Mouse (Mus musculus): Measurements from ENCODE around the gene Lsmem1. TPM values are rescaled to one million over a fixed set of nuclear protein-coding genes. Genes with fewer than 3 reads are reported as not detected.

Lsmem1 gene
- polyA plus RNA-seq, 1 experiment from 2014 or later = not detected

DNA sequence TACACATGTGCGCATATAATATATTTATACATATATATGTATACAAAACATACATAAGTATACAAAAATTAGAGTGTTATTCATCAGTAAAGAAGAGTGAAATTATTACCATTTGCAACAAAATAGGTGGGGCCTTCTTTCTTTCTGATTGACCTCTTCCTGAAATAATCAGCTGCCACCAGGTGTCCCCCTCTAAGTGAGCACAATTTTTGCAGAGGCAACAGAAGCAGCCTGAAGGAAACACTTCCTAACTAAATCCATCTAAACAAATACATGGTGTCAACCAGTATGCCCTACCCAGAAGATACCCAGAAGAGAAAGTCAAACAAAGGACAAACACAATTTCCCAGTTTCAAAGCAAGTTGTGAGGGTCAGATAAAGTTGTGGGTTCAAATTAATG, 29.6 kb downstream of the Lsmem1 start:
- no peaks in the 10 kb centered on the region for H3K9me3 ChIP-seq (ENCODE audit: control insufficient read depth, low read length)
- H3K4me3 ChIP-seq (replicated peaks; ENCODE audit: low read depth, low read length) = no peak overlapping the region
- H3K27me3 ChIP-seq (ENCODE audit: control insufficient read depth, insufficient read depth, low read length) = no peaks in the 10 kb centered on the region
- H3K4me2 ChIP-seq (ENCODE audit: low read length) = no peak overlapping the region
- no peaks in the 10 kb centered on the region for H3K4me1 ChIP-seq (ENCODE audit: control insufficient read depth, insufficient read depth, low read length)
- WGBS = 98% methylated on average over 1 of the region's 1 CpGs
- no peak overlapping the region for H3K27ac ChIP-seq (replicated peaks; ENCODE audit: low read depth, low read length)
- no peaks in the 10 kb centered on the region for H3K36me3 ChIP-seq (ENCODE audit: control insufficient read depth, insufficient read depth, low read length)
- ATAC-seq (ENCODE audit: low FRiP score, low TSS enrichment) (no peak), DNase-seq (no peak)
- H3K9ac ChIP-seq (replicated peaks; ENCODE audit: low read length) = no peak overlapping the region

DNA sequence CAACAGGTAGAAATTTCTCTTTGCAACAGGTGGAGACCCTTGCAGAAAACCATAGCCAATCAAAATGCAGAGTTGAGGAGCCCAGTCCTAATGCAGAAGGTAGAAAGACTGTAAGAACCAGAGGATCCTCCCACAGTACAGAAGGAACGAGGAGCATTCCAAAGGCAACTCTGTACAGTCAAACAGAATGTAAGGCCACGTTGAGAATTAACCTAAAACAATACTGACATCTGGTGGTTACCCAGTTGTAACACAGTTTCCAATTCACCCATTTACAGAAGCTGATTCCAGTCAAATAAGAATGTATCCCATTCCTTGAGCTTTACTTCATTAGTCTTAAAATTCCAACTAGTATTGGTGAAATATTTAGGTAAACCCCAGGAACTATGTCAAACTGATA, 34.7 kb downstream of the Lsmem1 start:
- Histone ChIP-seq H3K4me1 (ENCODE audit: control insufficient read depth, insufficient read depth, low read length) (no peaks in the 10 kb centered on the region), H3K27ac (replicated peaks; ENCODE audit: low read depth, low read length) (no peak overlapping the region), H3K9ac (replicated peaks; ENCODE audit: low read length) (no peak overlapping the region), H3K4me3 (replicated peaks; ENCODE audit: low read depth, low read length) (no peak overlapping the region), H3K4me2 (ENCODE audit: low read length) (no peak overlapping the region), H3K9me3 (ENCODE audit: control insufficient read depth, low read length) (no peaks in the 10 kb centered on the region), H3K27me3 (ENCODE audit: control insufficient read depth, insufficient read depth, low read length) (no peaks in the 10 kb centered on the region), H3K36me3 (ENCODE audit: control insufficient read depth, insufficient read depth, low read length) (no peaks in the 10 kb centered on the region)
- peak; percentile 85 for DNase-seq
- ATAC-seq (ENCODE audit: low FRiP score, low TSS enrichment) = peak; percentile 70; the same call in 1 of the 2 replicates
- 7% methylated on average over 2 of the region's 2 CpGs for WGBS

DNA sequence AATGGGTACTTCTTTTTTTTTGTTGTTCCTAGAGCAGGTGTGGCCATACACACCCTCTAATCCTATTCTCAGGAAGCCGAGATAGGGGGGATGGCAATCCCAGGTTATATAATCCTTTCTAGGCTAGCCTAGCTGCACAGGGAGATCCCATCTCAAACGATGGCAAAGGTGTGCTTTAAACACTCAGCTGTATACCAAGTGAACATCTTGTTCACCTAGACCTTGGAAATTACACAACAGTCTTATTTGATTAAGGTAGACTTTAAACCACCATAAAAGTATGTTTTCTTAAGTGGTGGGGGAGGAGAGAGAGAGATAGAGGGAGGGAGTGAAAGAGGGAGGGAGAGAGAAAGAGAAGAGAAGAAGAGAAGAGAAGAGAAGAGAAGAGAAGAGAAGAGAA, 38.5 kb downstream of the Lsmem1 start:
- WGBS = 87% methylated on average over 2 of the region's 2 CpGs
- no peak overlapping the region for H3K9ac ChIP-seq (replicated peaks; ENCODE audit: low read length)

DNA sequence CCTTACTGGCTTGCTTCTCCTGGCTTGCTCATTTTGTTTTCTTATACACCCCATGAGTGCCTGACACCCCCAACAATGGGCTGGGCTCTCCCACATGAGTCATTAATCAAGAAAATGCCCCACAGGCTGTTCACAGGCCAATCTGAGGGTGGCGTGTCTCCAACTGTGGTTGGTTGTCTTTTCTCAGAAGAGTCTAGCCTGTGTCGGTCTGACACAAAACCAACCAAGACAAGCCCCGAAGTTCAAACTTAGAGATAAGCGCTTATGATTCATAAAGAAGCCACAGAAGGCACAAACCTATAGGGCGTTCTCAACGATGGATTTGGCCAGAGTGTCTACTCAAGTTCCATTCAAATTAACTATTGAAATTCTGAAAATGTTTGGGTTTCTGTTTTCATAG, 45.1 kb downstream of the Lsmem1 start:
- Histone ChIP-seq H3K4me2 (ENCODE audit: low read length) (no peak overlapping the region), H3K9me3 (ENCODE audit: control insufficient read depth, low read length) (no peaks in the 10 kb centered on the region), H3K36me3 (ENCODE audit: control insufficient read depth, insufficient read depth, low read length) (no peaks in the 10 kb centered on the region), H3K27ac (replicated peaks; ENCODE audit: low read depth, low read length) (no peak overlapping the region), H3K9ac (replicated peaks; ENCODE audit: low read length) (no peak overlapping the region), H3K27me3 (ENCODE audit: control insufficient read depth, insufficient read depth, low read length) (no peaks in the 10 kb centered on the region), H3K4me1 (ENCODE audit: control insufficient read depth, insufficient read depth, low read length) (no peaks in the 10 kb centered on the region), H3K4me3 (replicated peaks; ENCODE audit: low read depth, low read length) (no peak overlapping the region)
- 96% methylated on average over 6 of the region's 6 CpGs for WGBS
- no peak for DNase-seq
- no peak for ATAC-seq (ENCODE audit: low FRiP score, low TSS enrichment)

More for the DNA sequence above, 38.5 kb downstream of the Lsmem1 start:
- H3K4me2 ChIP-seq (ENCODE audit: low read length) = no peak overlapping the region
- no peak for DNase-seq
- no peaks in the 10 kb centered on the region for H3K36me3 ChIP-seq (ENCODE audit: control insufficient read depth, insufficient read depth, low read length)
- no peaks in the 10 kb centered on the region for H3K9me3 ChIP-seq (ENCODE audit: control insufficient read depth, low read length)
- H3K27ac ChIP-seq (replicated peaks; ENCODE audit: low read depth, low read length) = no peak overlapping the region
- H3K4me1 ChIP-seq (ENCODE audit: control insufficient read depth, insufficient read depth, low read length) = no peaks in the 10 kb centered on the region
- no peaks in the 10 kb centered on the region for H3K27me3 ChIP-seq (ENCODE audit: control insufficient read depth, insufficient read depth, low read length)
- no peak overlapping the region for H3K4me3 ChIP-seq (replicated peaks; ENCODE audit: low read depth, low read length)
- ATAC-seq (ENCODE audit: low FRiP score, low TSS enrichment) = no peak

DNA sequence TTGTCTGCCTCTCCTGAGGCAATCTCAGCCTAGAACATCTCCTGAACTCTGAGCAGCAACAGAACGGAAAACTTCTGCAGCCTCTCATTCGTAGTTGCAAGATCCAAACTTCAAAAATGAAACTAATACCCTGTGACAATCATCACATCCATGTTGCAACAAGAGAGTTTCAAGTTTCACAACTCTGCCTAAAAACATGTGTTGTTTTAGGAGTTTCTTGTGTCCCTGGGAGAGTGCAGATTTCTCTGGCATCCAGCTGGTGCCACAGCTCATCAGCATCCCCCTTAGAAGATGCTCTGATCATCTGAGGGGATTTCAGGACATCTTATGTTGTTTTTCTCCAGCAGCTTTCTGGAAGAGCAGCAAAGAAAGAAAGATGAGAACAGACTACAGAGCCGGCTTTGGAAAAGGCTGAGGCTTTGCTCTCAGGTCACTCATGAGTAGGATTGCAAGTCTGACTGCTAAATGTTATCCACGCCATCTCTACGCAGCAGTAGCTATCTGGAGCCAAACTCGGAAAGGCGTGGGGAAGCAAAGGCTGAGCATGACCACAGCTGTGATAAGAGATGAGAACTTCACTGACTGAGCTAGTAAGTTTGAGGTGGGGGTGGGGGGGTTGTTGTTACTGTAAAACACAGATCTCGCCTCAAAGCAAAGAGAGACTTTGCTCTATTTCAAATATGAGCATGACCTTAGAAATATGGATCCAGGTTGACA, 46.8 kb downstream of the Lsmem1 start:
- no peaks in the 10 kb centered on the region for H3K4me1 ChIP-seq (ENCODE audit: control insufficient read depth, insufficient read depth, low read length)
- DNase-seq (no peak), ATAC-seq (ENCODE audit: low FRiP score, low TSS enrichment) (no peak)
- no peaks in the 10 kb centered on the region for H3K36me3 ChIP-seq (ENCODE audit: control insufficient read depth, insufficient read depth, low read length)
- no peak overlapping the region for H3K9ac ChIP-seq (replicated peaks; ENCODE audit: low read length)
- H3K9me3 ChIP-seq (ENCODE audit: control insufficient read depth, low read length) = no peaks in the 10 kb centered on the region
- no peak overlapping the region for H3K4me2 ChIP-seq (ENCODE audit: low read length)
- H3K27me3 ChIP-seq (ENCODE audit: control insufficient read depth, insufficient read depth, low read length) = no peaks in the 10 kb centered on the region
- H3K27ac ChIP-seq (replicated peaks; ENCODE audit: low read depth, low read length) = no peak overlapping the region
- WGBS = 87% methylated on average over 8 of the region's 8 CpGs
- no peak overlapping the region for H3K4me3 ChIP-seq (replicated peaks; ENCODE audit: low read depth, low read length)

DNA sequence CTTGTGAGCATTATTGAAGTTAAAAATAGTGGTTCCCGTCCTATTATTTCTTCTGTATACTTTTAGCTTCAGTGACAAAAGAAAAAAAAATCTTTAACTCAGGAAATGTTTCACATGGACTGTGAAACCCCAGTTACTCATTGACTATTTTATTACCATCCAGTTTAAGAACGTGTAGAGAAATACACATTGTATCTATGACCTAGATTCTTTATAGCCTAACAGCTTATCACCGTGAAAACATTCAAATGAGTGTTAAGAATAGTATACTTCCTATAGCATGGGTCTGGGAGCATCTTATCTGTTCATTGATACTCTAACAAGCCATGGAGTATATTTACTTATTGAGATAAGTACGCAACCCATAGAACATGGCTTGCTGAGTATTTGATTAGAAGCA, 52.0 kb downstream of the Lsmem1 start:
- H3K4me2 ChIP-seq (ENCODE audit: low read length) = no peak overlapping the region
- no peak overlapping the region for H3K4me3 ChIP-seq (replicated peaks; ENCODE audit: low read depth, low read length)

DNA sequence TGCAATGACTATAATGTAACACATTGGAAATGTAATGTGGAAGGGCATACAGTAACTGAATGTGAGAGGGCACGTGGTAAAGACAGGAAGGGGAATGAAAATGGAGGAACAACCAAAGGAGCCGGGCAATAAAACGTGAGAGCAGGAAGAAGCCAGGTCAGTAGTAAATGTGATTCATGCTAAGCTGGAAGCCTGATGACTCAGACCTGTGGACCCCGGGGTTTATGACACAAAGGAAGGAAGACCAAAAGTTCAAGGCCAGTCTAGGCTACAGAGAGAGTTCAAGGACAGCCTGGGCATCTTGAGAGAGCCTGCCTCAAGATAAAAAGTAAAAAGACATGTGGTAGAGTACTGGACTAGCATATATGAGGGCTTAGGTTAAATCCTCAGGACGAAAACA, 52.8 kb downstream of the Lsmem1 start:
- H3K9ac ChIP-seq (replicated peaks; ENCODE audit: low read length) = no peak overlapping the region
- H3K4me3 ChIP-seq (replicated peaks; ENCODE audit: low read depth, low read length) = no peak overlapping the region
- no peak for ATAC-seq (ENCODE audit: low FRiP score, low TSS enrichment)
- no peak overlapping the region for H3K4me2 ChIP-seq (ENCODE audit: low read length)
- DNase-seq = no peak
- H3K36me3 ChIP-seq (ENCODE audit: control insufficient read depth, insufficient read depth, low read length) = no peaks in the 10 kb centered on the region
- H3K9me3 ChIP-seq (ENCODE audit: control insufficient read depth, low read length) = no peaks in the 10 kb centered on the region
- 88% methylated on average over 5 of the region's 5 CpGs for WGBS
- no peaks in the 10 kb centered on the region for H3K27me3 ChIP-seq (ENCODE audit: control insufficient read depth, insufficient read depth, low read length)
- H3K4me1 ChIP-seq (ENCODE audit: control insufficient read depth, insufficient read depth, low read length) = no peaks in the 10 kb centered on the region
- no peak overlapping the region for H3K27ac ChIP-seq (replicated peaks; ENCODE audit: low read depth, low read length)

More for the DNA sequence above, 52.0 kb downstream of the Lsmem1 start:
- no peak for DNase-seq
- no peaks in the 10 kb centered on the region for H3K36me3 ChIP-seq (ENCODE audit: control insufficient read depth, insufficient read depth, low read length)
- no peak for ATAC-seq (ENCODE audit: low FRiP score, low TSS enrichment)
- H3K9me3 ChIP-seq (ENCODE audit: control insufficient read depth, low read length) = no peaks in the 10 kb centered on the region
- H3K9ac ChIP-seq (replicated peaks; ENCODE audit: low read length) = no peak overlapping the region
- no peaks in the 10 kb centered on the region for H3K4me1 ChIP-seq (ENCODE audit: control insufficient read depth, insufficient read depth, low read length)
- H3K27ac ChIP-seq (replicated peaks; ENCODE audit: low read depth, low read length) = no peak overlapping the region
- no peaks in the 10 kb centered on the region for H3K27me3 ChIP-seq (ENCODE audit: control insufficient read depth, insufficient read depth, low read length)
- 83% methylated on average over 4 of the region's 4 CpGs for WGBS

DNA sequence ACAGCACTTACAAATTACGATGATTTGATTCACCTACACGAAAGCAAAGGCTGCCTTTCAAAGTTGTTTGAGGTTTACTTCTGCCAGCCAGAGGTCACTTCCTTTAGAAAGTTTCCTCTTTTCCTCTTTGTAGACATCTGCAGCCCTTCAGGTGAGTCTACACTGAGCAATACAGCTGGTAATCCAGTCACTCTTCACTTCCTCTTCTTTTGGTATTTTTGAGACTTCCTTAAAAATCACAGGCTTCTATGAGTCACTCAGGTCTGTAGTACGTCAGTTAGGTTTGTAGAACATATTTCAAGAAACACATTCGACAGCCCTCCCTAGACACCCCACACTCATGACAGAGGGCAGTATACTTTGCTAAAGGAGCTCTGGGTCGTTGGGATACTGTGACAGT, 58.6 kb downstream of the Lsmem1 start:
- no peak for DNase-seq
- no peak overlapping the region for H3K9ac ChIP-seq (replicated peaks; ENCODE audit: low read length)
- WGBS = 85% methylated on average over 5 of the region's 5 CpGs

DNA sequence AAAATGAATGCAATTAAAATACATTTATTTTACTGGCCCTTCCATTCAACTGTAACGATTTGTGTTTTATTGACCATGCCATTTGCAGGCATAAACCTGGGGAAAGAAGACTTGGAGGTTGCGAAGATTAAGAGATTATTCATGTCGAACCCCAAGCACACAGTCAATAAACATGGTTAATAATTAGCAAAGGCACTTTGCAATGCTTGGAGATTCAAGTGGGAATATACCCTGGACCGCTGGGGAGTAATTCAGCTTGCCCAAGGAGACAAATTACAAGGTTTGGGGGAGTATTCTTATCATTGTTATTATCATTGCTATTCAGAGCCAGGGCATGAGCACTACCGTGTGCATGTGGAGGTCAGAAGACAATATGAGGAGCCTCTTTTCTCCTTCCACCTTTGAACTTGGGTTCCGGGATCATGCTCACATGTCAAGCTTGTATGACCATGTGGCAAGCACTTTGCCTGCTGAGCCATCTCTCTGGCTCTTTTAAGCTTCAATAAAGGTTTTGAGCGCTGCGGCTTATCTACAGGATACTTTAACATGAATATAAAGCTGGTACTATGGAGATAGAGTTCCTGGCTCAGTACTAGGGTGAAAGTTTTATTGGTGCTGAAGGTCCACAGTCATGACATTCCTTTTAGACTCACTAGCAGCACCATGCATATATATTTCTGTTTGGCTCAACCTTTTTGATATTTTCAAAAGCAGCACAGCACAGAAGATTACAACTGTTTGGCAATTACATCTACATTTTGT, 59.6 kb downstream of the Lsmem1 start:
- no peak overlapping the region for H3K9ac ChIP-seq (replicated peaks; ENCODE audit: low read length)
- H3K27ac ChIP-seq (replicated peaks; ENCODE audit: low read depth, low read length) = no peak overlapping the region
- no peak for DNase-seq
- H3K9me3 ChIP-seq (ENCODE audit: control insufficient read depth, low read length) = no peaks in the 10 kb centered on the region
- 88% methylated on average over 8 of the region's 8 CpGs for WGBS
- ATAC-seq (ENCODE audit: low FRiP score, low TSS enrichment) = no peak
- no peak overlapping the region for H3K4me3 ChIP-seq (replicated peaks; ENCODE audit: low read depth, low read length)
- H3K36me3 ChIP-seq (ENCODE audit: control insufficient read depth, insufficient read depth, low read length) = no peaks in the 10 kb centered on the region
- H3K27me3 ChIP-seq (ENCODE audit: control insufficient read depth, insufficient read depth, low read length) = no peaks in the 10 kb centered on the region
- no peaks in the 10 kb centered on the region for H3K4me1 ChIP-seq (ENCODE audit: control insufficient read depth, insufficient read depth, low read length)
- no peak overlapping the region for H3K4me2 ChIP-seq (ENCODE audit: low read length)

More for the DNA sequence above, 58.6 kb downstream of the Lsmem1 start:
- no peak overlapping the region for H3K4me2 ChIP-seq (ENCODE audit: low read length)
- no peak for ATAC-seq (ENCODE audit: low FRiP score, low TSS enrichment)
- no peak overlapping the region for H3K4me3 ChIP-seq (replicated peaks; ENCODE audit: low read depth, low read length)
- no peaks in the 10 kb centered on the region for H3K4me1 ChIP-seq (ENCODE audit: control insufficient read depth, insufficient read depth, low read length)
- H3K9me3 ChIP-seq (ENCODE audit: control insufficient read depth, low read length) = no peaks in the 10 kb centered on the region
- no peaks in the 10 kb centered on the region for H3K36me3 ChIP-seq (ENCODE audit: control insufficient read depth, insufficient read depth, low read length)
- no peak overlapping the region for H3K27ac ChIP-seq (replicated peaks; ENCODE audit: low read depth, low read length)
- no peaks in the 10 kb centered on the region for H3K27me3 ChIP-seq (ENCODE audit: control insufficient read depth, insufficient read depth, low read length)

Measured in midbrain, embryonic 14.5 days (tissue).